Mouse (Mus musculus) kidney, postnatal 36 days (tissue): ENCODE measurements at regions not wholly inside any gene's neighbourhood (a gene's known extent, or its start where the extent isn't known, plus 50 kb on each side); places are given as distances from the start of the nearest gene placed in this dataset.
"Not testable (repeated sequence)": the region's sequence is repeated elsewhere in the genome, so short reads cannot be mapped to it uniquely, and the experiment has no call there.

ENCODE experiments used
- DNase-seq, 2 experiments: peaks; one replicate each; pipeline ENCODE4 v3.0.0; 2021 to 2022; ENCODE audit warnings: mixed read lengths in 2 of 2

DNA sequence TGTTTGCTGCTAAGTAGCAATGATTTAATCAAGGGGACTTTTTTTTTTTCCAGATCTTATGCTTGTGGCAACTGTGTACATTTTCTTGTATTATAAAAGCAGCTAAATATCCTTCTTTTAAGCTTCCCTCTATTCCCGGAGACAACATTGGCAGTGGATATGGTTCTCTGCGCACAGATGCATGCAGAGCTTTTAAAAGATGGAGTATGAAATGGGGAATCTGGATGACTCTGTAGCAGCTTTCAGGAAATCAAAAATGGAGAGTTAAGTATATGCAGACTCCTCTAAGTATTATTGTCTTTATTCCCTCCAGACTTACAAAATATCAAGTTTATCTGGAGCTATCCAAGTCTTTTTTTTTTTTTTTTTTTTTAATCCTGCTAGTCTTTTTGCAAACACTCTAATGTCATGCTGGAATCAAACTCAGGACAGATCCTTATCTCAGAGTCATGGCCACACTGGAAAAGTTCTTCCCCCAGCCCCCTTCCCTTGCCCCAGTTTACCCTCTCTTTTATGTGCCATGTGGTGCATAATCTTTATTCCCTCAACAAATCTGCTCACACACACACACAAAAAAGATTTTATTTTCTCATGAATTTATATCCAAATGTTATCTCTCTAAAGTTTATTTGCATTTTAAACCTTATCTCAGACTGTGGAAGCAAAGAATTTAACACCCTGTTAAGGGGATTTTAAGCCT, 1080.3 kb upstream of the Cdh6 start:
- no peak for DNase-seq

DNA sequence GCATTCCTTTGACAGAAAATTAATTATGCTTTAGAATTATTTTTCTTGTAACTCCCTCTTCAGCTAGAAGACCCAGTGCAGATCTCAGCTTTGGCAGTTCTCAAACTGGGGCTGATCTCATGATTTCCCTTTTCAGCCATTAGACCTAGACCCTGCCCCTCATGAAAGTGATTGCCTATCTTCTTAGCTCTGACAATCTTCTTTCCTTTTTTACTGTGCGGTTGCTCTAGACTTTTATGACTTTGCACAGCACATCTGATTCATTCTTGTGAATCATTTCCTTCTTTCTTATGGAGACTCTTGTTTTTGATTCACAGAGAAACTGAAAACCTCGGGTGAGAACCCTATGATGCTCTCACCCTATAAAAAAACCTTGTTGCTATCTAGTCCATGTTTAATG, 1078.3 kb upstream of the Cdh6 start:
- DNase-seq = no peak

DNA sequence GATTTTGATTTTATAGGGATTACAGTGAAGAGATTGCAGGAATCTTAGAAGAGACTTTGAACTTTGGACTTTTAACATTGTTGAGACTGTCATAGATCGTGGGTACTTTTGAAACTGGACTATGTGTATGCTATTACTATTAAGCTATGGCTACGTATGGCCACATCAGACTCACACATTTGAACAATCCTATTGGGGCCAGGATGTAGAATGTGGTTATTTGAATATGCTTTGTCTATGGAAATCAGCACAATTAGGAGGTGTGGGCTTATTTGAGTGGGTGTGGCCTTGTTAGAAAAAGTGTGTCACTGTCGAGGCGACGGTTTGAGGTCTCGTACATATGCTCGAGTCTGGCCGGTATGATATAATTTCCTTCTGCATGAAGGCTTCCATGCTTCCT, 1041.8 kb upstream of the Cdh6 start:
- DNase-seq = no peak

DNA sequence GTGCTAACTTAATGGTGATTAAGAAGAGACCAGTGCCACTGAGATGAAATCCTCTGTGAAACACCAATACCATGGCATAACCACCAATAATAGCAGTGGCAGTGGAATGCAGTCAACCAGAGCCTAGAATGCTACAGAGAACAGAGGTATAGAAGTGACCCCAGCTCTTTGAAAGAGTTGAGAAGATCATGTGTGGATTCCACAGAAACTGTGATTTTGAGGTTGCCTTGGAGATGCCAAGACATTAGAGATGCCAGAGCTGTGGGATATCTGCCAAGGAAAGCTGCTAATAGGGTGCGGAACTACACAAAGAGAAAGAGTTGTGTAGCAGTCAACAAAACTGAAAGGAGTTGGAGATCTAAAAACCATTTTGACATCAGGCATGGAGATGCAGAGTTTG, 1041.3 kb upstream of the Cdh6 start:
- DNase-seq = no peak

DNA sequence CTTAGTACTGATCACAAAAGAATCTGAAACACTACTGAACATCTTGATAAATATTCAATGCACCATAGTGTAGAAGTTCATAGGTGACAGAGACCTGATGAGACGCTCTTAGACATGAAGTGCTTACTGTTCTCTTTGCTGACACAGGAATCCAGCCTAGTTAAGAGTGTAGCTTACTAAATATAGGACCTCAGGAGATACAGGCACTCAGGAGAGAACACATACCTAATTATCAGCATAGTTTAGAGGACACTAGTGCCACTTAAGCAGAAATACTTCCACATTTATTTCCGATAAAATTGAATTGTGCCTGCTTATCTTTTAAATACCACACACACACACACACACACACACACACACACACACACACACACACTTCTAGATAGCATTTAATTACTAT, 1004.0 kb upstream of the Cdh6 start:
- DNase-seq = no peak

DNA sequence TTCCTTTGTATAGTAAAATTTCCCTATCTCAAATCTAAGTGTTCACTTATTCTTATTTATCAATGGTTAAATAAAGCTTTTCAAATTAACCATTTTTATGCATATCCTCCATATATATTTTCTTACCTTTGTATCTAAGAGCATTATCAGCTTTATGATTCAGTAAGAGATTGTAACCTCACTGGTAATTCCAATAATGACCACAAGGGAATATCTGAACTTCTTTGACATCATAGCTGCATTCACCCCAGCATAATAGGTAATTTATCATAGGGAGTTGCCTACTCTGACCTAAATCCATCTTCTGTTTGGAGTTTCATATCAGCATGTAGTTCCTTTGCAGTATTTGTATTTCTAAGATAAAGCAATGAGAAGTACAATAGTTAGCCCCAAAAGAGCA, 963.9 kb upstream of the Cdh6 start:
- no peak for DNase-seq

DNA sequence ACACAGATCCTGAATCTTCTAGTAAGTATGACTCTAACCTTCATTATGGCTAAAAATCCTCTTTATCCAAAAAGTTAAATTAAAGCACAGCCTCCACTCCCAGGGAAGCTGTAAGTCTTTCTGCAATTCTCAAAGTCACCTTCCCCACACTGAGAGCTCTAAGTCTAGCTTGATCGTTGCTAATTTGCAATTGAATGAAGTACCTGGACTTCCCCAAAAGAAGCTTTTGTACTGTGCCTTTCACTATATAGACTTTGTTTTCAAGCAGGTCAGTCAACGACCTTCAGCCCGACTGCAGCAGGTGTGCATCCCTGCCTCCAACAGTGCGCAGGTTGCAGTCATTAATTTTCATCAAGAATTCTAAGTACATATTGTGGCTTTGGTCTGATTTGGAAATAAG, 950.4 kb upstream of the Cdh6 start:
- no peak for DNase-seq

DNA sequence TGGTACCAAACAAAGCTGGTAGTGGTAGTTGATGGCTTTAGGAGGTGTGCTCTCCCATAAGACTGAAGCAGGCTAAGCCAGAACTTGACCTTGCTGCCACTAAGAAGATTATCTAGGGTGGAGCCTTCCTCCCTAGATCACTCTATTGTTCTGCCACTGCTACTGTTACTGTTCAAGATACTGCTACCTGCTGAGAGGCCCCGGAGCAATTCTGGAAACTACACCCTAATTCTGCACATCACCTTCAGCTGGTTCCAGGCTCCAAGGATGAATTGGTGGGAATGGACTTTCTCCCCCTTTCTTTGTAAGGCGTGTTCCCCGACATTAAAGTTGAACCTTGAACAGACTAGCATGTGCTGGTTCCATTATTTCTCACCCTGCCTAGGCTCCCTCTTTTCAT, 944.8 kb upstream of the Cdh6 start:
- not testable (repeated sequence) for DNase-seq

DNA sequence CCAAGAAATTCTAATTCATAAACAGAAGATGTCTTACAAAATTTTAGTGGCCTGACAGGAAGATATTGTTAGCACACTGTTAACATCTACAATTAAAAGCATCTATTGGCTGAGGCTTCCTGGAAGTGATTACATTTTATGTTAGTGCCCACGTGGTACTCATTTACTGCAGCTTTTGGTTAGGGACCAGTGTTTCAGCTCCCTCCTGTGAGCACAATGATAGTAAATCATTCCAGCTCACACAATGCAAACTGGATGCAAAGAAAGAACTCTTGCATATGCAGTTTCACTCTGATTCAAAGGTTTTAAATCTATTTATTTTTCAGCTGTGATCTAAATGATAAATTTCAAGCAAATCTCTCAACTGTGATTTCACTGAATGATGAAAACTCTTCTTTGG, 928.3 kb upstream of the Cdh6 start:
- DNase-seq = no peak

DNA sequence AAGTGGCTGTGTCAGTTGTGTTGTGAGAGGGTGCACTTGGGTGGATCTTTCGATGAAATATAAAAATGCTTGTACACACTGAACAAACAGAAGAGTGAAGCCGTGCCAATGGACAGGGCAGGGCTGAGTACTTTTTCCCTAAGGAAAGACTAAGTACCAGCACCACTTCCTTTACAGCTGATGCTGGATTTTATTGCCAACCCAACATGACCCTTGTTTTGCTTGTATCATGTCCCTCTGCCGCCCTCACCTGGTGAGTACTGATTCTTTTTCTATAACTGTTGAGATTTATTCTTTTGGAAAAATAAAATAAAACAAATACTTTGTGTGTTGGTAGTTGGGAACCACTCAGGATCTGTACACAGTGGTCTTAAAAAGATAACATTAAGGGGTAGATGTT, 878.4 kb upstream of the Cdh6 start:
- DNase-seq = peak; percentile 9 to 39
